Mouse (Mus musculus): ENCODE results near the gene Ddah2.

DNA sequence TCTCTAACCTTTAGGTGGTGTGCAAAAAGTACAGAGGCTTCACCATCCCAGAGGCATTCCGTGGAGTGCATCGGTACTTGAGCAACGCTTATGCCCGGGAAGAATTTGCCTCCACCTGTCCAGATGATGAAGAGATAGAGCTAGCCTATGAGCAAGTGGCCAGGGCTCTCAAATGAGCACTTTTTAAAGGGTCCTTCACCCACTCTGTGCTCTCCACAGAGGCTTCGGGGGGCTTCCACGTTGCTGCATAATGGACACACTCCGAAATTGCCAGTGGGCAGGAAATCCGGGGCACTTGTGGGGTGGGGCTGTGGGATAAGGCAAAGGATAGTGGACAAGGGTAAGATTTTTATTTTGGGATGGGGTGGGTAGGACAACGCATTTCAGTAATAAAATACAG, 519 bp upstream of the Ddah2 start:
- TF ChIP-seq CTCF (IDR thresholded peaks at IDR 0.05; ENCODE audit: borderline replicate concordance, insufficient read depth, low read depth, low read length), result no peak
- TF ChIP-seq POLR2A (IDR thresholded peaks at IDR 0.05; ENCODE audit: borderline replicate concordance, insufficient read depth, low read length), result no peak

Data from cerebellum, adult 2 months (tissue).